Mouse (Mus musculus) forelimb bud, embryonic 11.5 days (tissue): Measurements from ENCODE around the gene Smco4.

Experiments used
- DNase-seq: peaks from one replicate; pipeline ENCODE4 v3.0.0-alpha.2; 2012; ENCODE audit warnings: low read depth, low spot score

Gene Smco4

DNA sequence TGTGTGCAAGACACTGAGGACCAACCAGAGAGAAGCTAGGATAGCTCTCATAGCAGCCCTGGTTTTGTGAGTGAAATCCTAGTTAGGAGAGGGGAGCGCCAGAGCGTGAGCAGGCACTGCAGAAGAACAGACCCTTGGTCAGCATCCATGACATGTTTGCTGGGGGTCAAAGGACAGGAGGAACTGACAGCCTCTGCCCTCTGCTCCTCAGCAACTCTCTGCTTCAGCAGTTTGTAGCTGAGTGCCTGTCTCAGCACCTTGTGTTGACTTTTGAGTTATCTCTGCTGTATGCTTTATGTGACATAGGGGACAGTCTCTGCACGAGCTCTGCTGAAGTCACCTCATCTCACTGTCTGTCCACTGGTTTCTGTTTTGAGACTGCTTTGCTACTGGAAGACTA, 13.6 kb downstream of the Smco4 start:
- no peak for DNase-seq

DNA sequence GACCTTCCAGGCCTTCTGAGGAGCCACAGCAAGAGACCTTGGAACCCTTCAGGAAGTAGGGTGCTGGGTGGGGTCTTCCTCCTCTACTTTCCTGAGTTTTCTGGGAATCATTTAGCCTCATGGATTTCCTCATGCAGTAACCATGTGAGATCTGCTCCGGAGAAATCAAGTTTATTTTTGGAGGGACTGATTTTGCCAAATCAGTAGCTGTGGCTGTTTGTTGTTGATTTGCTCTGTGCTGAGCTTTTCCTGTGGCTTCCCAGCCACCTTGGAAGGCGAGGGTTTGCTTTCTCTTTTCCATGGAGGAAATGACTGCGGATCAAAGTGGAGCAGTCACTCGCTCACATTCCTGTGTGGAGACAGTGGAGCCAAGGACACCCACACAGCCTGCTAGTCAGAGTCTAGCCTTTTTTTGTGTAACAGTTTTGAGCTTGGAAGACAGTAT, 14.2 kb downstream of the Smco4 start:
- no peak for DNase-seq

DNA sequence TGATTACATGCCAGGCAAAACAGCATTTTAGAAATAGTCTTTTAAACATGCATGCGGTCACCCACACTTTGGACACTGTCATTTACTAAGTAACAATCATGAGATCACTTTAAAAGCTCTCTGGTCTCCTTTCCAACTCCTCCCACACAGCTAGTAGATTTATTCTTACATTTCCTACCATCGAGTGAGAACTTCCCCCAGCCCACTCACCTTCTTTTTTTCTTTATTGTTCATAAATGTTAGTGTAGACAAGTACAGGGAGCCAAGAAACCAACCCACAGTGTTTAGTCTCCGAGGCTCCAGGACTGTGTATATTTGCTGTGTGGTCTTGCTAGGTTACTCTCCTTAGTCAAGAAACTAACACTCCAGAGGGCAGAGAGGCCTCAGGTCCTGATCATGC, 16.1 kb downstream of the Smco4 start:
- DNase-seq: no peak

DNA sequence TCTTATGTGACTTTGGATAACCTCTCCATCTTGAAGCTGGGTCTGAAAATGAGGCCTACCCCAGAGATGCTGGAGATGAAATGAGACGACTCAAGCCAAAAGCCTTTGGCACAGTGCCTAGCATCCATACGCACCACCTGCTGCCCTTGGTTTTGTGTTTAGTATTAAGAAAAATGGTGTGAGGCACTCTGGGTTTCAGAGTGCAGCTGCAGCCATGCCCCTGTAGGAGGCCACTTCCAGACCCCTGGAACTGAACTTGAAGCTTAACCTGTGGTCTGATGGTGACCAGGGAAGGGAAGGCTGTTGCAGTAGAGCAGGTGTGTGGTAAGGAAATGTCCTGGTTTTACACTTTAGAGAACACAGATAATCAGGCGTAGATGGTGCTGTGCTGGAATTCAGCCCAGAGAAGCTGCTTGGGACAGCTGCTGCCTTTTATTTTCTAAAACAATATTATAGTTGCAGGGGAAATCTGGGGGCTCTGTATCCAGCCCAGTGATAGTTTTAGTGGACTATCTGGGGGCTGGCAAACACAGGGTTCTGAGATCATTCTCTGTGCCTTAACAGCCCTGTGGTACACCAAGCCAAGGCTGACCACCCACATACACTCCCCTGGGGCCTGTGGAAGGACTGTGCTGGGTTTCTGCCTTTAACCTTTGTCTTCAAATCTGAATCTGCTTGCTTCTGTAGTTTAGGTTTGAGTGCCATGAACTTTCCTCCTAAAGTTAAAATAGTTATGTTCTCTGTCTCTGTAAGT, 17.5 kb downstream of the Smco4 start:
- no peak for DNase-seq

- DNase-seq: no peak
These were observed 19.7 kb downstream of the Smco4 start for GRCm38 (mm10) chr9:15512918-15513317.

DNA sequence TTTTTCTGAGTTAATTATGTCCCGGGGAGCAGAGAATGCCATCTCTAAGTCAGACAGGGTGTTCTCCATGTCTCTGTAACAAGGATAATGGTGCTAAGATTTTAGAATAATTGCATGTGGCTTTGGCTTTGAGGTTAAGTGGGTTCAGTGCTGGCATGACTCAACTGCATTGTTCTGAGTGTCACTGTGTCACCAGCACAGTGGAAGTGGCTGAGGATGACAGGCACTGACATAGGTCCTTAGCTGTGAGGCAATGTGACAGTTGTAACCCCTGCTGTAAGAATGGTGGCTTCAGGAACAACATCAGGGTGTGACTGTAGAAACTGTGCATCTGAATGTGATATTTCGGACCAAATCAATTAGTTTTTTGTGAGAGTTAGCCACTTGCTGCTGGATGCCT, 22.8 kb downstream of the Smco4 start:
- DNase-seq: no peak

DNA sequence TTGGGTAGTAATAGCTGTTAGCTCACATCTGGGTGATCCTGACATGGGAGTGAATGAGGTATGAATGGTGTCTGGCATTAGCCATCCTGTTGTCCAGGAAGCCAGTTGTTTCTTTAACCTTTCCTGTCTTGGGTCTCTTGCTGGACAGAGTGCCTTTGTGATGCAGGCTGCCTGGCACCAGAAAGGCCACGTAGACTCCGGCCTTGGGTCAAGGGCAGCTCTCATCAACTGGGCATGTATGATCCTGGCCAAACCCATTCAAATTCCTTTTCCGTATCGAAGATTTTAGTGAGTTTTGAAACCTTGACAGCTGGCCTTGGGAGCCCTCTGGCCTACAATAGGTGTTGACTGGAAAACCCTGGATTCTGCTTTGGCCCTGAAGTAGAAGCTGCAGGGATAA, 24.7 kb downstream of the Smco4 start:
- no peak for DNase-seq

- DNase-seq: no peak
These were observed 29.1 kb downstream of the Smco4 start for GRCm38 (mm10) chr9:15522348-15522747.

DNA sequence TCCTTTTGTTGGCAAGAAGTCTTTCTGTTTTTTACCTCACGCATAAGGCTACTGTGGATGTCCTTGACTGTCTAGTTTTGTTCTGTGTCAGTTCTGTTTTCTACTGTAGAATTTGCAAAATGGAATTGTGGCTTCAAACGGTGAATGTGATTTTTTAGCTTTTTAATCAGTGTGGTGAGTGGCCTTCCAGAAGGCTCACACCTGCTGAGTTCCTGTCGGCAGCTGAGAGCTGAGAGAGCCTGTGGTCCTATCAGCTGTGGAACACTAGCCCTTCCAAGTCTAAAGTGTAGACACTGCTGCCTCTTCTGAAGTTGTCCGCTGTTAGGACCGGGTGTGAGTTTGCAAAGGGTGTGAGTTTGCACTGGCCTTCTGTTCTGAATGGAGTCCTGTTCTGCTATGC, 29.7 kb downstream of the Smco4 start:
- DNase-seq: no peak

DNA sequence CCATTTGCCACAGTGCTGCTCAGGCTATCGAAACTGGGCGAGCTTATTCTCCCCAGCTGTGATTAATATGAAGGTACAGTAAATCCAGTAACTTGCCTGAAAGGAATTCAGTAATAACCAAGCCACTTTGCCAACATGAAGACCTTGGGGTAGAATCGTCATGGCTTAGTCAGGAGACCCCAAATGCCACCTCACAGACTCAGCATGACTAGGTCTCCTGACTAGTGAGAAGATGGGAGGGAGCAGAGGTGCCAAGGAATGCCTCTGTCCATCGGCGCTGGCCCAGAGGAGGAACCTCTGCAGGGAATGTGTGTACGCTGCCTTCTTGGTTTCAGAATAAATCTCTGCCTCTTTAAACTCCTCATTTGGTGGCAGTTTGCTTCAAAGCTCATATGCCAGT, 30.4 kb downstream of the Smco4 start:
- DNase-seq: no peak

DNA sequence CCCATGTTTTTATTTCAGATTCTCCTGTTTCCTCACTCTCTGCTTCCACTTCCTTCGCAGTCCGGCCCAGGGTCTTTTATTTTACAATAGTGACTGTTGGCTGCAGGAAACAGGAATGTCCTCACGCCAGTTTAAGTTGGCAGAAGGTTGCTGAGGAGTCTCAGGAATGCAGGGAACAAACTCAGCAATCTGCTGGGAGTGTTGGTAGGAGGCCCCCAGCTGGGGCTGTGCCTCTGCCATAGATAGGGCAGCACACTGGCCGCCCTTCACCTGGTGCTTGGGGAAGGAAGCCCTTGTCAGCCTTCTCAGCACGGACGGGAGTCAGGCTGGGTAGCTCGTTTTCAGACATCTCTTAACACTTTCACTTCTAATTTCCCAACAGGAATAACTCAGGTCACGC, 32.0 kb downstream of the Smco4 start:
- no peak for DNase-seq

DNA sequence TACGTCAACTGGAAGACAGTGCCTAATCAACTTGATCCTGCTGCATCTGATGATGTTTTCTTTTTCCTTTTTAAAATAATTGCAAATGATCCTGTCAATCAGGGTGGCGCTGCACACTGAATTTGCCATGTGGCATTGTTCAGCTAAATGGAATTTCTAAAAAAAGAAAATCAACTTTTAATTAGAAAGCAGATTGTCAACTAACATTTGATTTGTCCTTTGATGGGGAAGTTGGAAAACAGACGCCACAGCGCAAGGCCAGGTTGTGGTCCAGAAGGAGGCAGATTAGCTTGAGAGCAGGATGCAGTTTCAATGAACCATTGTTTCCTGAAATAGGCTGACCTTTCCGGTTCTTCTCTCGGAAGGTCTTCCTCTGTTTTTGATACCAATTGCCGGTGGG, 33.3 kb downstream of the Smco4 start:
- DNase-seq: no peak

DNA sequence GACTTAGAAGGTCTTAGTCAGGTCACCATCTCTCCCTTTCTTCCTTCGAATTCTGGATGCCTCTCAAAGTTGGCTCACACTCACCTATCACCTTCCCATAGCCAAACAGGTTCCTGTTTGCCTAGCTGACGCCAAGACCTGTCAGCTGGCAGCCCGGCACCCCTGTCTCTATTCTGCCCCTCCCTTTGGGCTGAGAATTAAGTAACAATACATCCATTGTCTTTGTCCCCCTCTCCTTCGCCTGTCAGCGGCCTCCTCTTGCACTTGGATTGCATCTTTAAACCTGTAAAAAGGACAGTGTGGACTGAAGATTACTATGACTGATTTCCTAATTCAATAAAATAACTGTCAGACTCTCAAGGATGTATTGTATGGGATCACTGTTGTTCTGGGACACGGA, 34.6 kb downstream of the Smco4 start:
- no peak for DNase-seq

- no peak for DNase-seq
These were observed 35.1 kb downstream of the Smco4 start for GRCm38 (mm10) chr9:15528368-15528767.

DNA sequence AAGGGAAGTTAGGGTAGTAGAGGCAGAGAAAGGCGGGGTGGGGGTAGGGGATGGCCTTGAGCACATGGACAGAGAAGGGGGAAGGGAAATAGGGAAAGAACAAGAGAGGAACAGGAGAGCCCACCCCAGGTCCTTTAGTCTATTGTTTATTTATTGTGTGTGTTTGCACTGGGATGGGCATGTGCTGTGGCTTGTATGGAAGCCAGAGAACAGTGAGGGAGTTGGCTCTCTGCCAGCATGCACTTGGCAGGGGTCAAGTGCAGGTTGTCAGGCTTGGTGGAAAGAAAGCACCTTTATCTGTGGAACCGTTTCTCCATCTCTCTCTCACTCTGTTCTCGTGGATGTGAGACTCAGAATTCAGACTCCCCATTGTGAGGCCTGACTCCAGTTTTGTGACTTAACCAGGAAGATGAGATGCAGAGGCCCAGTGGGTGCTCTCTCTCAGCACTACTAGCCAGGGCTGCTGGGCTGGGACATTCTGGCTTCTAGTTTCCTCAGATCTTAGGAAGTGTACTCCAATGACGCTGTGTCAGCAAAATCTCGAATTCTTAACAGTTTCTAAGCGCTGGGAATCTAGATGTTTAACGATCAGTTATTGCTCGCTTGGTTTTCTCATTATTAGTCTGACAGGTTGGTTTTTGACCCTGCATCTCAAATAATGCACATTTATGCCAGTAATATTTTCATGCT, 36.2 kb downstream of the Smco4 start:
- no peak for DNase-seq

DNA sequence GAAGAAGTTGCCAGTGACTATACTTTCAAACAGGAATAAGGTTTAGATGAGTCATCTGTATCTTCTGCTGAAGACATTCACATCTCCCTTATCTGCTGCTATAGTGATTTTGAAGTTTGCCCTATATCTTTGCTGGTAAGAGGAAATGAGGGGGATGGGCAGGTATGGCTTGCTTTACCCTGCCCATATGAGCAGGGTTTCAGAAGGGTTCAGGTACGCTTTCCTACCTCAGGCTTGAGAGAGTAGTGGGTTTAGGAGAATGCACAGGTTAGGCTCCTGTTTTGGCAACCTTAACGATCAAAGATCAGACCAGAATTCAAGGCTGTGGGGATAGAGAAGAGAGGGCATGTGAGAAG, 36.7 kb downstream of the Smco4 start:
- no peak for DNase-seq

GRCm38 (mm10) chr9:15531204-15531603, 38.0 kb downstream of the Smco4 start:
- DNase-seq: no peak

DNA sequence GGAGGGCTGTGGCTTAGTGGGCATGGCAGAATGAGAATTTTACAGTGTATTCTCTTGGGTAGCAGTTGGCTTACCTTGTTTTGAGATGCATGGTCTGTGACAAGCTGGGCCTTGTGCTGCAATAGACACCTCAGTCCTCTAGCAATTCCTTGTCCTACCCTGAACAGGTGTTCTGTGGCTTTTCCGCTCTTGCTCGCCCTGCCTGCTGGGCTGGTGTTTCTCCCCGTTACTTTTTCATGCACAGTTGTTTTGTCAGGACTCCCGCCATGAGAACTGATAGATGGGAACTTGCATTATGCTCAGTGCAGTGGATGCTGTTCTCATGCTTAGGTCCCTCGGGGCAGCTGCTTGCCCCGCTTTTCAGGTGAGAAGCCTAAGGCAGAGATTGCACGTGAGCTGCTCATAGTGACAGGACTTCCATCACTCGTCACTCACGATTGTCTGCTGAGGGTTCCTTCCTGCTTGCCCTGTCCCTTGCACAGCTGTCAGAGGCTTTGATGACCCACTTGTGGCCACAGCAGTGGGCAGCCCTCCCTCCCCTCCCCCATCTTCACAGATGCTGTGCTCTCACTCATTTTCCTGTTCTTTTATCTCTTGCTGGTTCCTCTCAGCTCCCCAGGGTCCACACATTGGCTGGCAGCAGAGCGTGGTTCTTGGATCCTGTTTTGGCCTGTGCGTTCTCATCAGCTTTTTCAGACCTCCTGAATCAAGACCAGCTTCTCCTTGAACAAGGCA, 40.3 kb downstream of the Smco4 start:
- DNase-seq: no peak

DNA sequence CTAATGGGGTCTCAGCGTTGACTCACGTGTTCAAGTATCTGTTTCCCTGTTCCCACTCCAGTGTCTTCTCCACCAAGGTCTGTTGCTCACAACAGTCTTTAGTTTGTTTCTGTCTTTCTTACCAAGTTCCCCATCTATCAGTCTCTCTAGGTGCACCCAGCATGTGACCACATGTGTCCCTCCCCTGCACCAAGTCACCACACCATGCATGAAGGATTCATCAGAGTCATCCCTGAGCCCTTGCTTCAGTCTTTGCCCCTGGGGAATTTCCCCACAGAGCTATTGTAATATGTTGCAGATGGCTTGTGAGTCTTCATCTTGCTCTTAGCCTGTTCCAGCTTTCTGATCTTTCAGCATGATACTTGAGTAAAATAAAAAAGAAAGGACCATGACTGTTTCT, 40.9 kb downstream of the Smco4 start:
- DNase-seq: no peak

DNA sequence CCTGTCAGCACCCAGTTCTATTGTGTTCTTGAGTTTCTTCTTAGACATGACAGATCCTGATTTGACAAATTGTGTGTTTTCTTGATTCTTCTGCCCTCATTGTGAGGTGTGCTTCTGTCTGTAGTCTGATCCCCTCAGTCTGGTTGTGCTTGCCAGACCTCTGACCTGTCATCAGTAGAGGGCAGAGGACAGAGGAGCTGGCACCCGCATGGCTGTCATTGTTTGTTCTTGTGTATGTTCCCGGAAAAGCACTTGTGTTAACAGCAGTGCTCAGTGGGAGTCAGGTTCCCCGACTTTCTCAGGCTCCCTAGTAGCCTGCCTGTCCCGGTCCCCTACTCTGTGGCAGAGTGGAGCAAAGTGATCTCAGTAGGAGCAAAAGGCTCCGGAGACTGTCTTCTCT, 42.2 kb downstream of the Smco4 start:
- no peak for DNase-seq

GRCm38 (mm10) chr9:15536861-15537426, 43.7 kb downstream of the Smco4 start:
- no peak for DNase-seq

GRCm38 (mm10) chr9:15537455-15538048, 44.3 kb downstream of the Smco4 start:
- DNase-seq: no peak
